Mouse (Mus musculus): ENCODE data around the gene Degs2.
"Not testable (repeated sequence)": the region's sequence is repeated elsewhere in the genome, so short reads cannot be mapped to it uniquely, and the experiment has no call there.

Gene Degs2

GRCm38 (mm10) chr12:108702185-108702584 is at the start of gene Degs2:
Gene Degs2, minus strand, starts transcription at chr12:108702315.
- in situ Hi-C loops (cut with MboI, MseI) = no loop called here

GRCm38 (mm10) chr12:108751790-108752189 is 49.7 kb upstream of the Degs2 start:
- in situ Hi-C loops (cut with MboI, MseI) = no loop called here

DNA sequence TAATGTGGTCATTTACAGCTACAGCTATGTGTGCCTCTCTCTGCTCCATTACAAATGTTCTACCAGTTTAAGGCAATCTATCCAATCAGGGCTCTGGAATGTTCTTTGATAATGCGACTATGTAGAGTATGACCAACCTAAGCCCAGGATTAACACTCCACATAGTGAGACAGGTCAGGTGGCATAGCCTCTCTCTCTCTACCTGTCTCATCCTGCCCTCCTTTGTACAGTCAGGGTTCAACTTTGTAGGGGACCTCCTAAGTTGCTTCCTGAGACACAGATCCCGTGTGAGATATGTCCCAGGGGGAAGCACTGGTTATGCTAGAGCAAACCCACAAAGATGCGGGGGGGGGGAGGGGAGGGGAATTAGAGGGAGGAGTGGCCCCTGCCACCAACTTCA is 48.1 kb upstream of the Degs2 start:
- in situ Hi-C loops (cut with MboI, MseI) = no loop called here

DNA sequence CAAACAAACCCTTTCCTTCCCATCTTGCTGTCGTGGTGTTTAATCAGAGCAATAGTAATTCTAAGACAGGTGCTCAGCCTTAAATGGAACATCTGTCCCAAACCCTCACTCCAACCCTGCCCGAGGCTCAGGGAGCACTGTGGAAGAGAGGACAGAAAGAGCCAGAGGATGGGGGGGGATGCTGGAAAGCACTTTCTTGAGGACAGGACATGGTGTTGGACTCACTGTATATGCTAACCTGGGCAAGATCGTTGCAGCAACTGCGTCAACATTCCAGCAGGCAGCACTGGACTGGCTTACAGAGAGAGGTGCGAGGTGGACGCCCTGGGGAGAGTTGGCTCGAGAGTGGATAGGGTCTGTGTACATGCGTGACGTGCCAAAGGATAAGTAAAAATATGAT is 47.3 kb upstream of the Degs2 start:
- in situ Hi-C loops (cut with MboI, MseI) = no loop called here

DNA sequence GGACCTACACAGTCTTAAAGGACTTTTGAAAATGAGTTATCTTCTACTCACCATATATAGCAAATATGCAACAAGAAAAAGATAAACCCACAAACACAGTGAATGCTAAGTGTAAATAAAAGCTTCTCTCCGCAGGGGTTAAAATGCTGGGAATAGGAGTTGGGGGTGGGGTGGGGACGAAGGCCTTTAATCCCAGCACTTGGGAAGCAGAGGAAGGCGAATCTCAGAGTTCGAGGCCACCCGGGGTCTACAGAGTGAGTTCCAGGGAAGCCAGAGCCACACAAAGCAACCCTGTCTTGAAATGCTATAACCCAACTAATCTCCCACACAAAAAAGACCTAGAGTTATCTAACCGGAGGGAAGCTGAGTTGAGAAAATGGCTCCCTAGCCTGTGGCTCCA is 46.9 kb upstream of the Degs2 start:
- in situ Hi-C loops (cut with MboI, MseI) = no loop called here

DNA sequence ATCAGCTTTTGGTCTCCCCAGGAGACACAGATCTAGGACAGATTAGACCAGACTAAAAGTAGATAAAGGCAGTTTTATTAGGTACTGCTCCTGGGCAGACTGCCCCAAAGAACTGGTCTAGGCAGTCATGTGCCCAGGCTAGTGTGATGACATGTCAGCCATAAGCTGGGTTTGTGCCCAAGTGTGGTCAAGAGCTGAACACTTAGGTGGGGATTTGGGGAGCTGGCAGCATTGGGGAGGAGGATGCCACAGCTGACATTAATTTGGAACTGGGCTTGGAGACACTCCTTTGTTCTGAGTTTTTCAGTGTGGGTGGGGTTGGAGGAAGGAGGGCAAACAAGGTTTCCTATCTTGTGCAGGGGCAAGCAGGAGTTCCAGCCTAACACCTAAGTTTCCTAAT is 43.9 kb upstream of the Degs2 start:
- in situ Hi-C loops (cut with MboI, MseI) = no loop called here

DNA sequence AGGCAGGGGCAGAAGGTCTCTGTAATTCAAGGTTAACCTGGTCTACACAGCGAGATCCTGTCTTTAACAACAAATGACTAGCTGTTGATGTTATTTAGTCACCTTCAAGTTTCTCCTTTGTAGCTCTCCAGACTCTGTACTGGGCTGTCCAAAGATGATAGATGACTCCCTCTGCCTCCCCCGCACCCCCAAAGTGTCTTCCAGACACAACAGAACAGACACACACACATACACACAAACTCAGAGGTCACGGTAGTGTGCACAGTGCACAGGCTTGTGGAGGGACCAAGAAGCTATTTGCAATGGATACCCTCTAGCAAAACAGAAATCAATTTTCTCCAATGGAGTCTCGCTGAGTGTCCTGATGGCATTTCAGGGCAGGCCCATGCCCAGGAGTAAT is 40.1 kb upstream of the Degs2 start:
- in situ Hi-C loops (cut with MboI, MseI) = no loop called here

DNA sequence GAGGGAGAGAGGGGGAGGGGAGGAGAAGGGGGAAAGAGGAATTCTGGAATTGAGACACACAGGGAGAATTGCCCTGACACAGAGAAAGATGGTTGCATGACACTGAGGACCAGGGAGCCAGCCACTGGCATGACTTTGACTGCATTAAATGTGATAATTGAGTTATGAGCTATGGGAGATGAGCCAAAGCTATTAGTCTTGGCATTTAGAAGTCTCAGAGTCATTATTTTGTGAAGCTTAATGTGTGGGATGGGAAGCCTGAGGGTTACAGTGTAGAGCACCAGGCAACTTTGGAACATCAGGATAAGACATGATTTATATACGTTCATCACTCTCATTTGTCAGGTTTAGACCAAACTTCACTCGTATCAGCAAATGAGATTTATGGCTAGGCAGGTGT is 39.4 kb upstream of the Degs2 start:
- in situ Hi-C loops (cut with MboI, MseI) = no loop called here

- in situ Hi-C loops (cut with MboI, MseI) = no loop called here
Observed at GRCm38 (mm10) chr12:108738745-108739144, 36.6 kb upstream of the Degs2 start.

- in situ Hi-C loops (cut with MboI, MseI) = no loop called here
Observed at GRCm38 (mm10) chr12:108737838-108738237, 35.7 kb upstream of the Degs2 start.

- in situ Hi-C loops (cut with MboI, MseI) = no loop called here
Observed at GRCm38 (mm10) chr12:108734386-108734785, 32.3 kb upstream of the Degs2 start.

DNA sequence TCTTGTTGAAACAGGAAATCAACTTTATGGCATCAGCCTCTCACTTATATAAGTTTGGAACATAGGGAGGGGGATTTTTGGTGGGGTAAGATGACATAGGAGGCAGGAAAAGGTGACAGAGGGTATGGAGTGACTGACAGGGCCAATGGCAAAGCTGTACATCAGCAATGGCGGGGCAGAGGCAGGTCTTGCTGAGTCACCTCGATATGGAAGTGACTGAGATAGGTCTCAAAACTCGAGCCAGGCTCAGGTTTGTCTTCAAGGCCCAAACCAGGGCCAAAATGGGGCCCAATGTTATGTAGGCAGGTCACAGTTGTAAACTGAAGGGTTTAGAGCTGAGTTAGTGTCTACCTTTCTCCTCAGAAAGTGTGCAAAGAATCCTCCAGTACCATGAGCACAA is 21.7 kb upstream of the Degs2 start:
- in situ Hi-C loops (cut with MboI, MseI) = loop anchor here (10.0 kb wide), 1 partner anchor 1311 kb away; no protein-coding TSS in a partner anchor

DNA sequence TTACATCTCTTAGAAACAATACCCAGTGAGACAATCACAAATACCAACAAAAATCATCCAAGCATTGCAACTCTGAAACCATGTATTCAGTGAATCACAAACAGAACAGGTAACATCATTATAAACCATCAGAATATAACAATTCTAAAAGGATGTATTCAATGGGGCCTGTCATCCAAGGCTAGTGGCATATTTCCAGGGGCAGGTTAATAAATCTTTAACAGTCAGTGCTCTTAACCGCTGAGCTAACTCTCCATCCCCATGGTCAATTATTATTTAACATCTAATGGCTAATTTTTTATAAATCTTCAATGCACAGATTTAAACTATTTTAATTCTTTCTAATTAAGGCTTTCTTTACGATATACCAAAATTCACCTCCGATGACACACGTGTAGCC is 20.3 kb upstream of the Degs2 start:
- in situ Hi-C loops (cut with MboI, MseI) = loop anchor here (10.0 kb wide), 1 partner anchor 1312 kb away; no protein-coding TSS in a partner anchor

GRCm38 (mm10) chr12:108718485-108718884 is 16.4 kb upstream of the Degs2 start:
- in situ Hi-C loops (cut with MboI, MseI) = no loop called here

DNA sequence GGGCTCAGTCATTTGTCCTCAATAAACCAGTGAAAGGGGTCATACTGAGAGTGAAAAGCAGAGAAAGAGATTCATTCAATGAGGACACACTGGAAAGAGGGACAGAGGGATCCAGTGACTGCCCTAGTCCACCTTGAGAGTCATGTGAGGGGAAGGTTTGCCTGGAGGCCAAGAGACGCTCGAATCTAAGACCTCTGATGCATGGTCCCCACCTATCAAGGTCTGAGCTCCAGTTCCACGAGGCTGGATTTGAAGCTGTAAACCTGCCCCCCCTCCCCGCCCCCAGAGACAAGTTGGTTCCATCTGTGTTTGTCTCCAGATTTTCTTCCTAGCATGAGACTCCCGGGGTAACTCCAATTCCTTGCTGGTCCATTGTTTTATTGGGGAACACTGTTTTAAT is 13.7 kb upstream of the Degs2 start:
- in situ Hi-C loops (cut with MboI, MseI) = no loop called here

GRCm38 (mm10) chr12:108713972-108714371 is 11.9 kb upstream of the Degs2 start:
- in situ Hi-C loops (cut with MboI, MseI) = not testable (repeated sequence)

DNA sequence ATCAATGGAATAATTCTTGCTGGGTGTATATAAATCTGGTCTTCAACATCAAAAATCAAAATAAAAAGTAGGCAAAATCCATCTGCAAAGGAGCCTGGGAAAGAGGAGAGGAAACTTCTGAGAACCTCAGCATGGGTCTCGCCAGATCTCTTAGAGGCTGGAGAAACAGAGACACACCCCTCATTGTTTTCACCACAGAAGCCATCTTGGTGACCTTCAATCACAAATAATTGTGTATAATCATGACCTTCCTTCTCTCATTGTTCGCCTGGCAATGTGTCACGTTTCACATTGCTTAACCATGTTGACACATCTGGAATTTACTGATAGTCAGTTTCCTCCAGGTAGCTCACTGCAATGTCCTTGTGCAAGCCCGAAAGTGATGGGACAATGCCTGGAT is 10.4 kb upstream of the Degs2 start:
- in situ Hi-C loops (cut with MboI, MseI) = no loop called here

DNA sequence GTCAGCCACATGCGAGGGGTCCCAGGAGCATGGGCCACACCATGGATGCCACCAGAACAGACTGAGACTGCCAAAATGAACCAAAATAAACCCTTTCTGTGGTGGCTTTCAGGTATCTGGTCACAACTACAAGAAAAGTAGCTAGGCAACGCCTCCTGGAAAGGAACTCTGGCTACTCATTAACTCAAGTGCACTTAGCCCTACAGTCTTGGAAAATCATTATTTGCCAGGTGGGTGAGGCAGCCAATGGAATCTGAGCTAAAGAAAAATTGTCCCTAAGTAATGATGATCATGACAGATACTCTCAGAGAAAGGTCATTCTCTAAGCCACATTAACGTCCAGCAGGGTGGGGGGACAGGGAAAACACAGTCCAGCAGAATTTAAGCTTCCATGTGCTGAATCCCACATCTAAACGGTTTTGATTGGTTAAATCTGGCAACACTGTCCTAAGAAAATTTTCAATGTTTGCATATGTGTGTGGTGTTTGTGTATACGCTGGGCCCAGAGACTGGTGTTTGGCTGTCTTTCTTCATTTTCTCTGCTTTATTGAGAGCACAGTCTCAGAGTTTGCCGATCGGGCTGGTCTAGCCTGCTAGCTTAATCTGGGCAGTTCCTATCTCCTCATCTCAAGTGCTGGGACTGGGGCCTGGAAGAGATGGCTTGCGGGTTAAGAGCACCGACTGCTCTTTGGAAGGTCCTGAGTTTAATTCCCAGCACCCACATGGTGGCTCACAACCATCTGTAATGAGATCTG is 8.9 kb upstream of the Degs2 start:
- in situ Hi-C loops (cut with MboI, MseI) = no loop called here

GRCm38 (mm10) chr12:108709964-108710765 is 8.1 kb upstream of the Degs2 start:
- in situ Hi-C loops (cut with MboI, MseI) = no loop called here

GRCm38 (mm10) chr12:108709386-108709785 is 7.3 kb upstream of the Degs2 start:
- in situ Hi-C loops (cut with MboI, MseI) = no loop called here

DNA sequence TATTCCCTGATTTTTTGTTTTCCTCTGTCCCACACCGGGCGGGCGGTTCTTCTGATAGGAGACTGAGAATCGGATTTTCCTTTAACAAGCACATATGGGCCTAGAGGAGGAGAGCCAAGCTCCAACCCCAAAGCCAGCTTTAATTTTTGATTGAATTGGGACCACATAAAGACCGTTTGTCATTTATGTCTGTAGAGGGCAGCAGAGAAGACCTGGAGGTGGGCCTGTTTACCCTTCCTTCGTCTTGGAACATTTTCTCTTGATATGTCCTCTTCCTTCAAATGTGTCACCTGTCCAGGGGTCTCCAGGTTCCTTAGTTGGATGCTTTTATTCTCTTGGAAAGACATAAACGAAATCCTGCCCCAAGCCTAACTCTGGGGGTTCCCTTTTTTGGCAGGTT is 4.0 kb upstream of the Degs2 start:
- in situ Hi-C loops (cut with MboI, MseI) = no loop called here

DNA sequence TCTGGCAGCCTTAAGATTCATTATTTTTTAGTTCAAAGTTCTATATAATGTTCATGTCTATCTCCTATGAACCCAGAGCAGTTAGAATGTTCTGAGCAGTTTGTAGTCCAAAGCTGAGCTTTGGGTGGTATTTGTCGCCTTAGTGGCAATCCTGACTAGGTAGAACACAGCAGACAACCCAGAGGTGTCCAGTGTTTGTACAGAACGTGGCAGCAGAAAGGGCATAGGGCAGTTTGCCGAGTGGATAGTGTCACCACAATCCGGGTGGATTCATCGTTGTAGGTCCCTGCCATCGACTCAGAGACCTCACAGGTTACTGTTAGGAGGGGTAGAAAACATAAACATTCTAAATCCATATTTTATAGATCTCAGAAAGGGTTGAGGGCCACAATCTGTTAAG is 3.4 kb upstream of the Degs2 start:
- in situ Hi-C loops (cut with MboI, MseI) = no loop called here

DNA sequence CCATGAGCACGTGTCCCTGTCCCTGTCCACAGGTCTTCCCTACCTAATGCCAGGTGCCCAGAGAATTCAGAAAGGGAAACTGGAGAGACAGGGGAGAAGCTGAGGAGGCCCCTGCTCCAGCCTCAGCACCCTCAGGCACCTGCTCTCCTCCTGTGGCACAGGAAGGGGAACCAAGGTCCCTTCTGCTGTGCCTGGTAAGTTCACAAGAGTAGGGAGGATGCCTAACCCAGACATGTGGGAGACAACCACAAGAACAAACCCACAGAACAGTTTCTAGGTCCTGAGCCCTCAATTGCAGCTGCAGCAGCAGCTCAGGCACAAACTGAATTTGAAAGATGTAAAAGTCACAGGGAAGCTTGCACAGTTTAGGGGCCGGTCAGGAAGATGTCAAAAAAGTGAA is 894 bp downstream of the Degs2 start:
- in situ Hi-C loops (cut with MboI, MseI) = no loop called here

Data from T-helper 2 cell (primary cell).